Mouse (Mus musculus) thymus, adult 2 months (tissue): Measurements from ENCODE around the gene Il1rl2.

Experiments used
- CTCF ChIP-seq: fragments of 200-500 bp; IDR thresholded peaks from 2 replicates; pipeline ENCODE4 v1.5.1; 2012; ENCODE audit warnings: mild to moderate bottlenecking, control low read depth, low read length, moderate library complexity, borderline replicate concordance; ENCODE audit not compliant: control insufficient read depth, poor library complexity, insufficient read depth; ENCODE audit errors: extremely low read depth
- POLR2A ChIP-seq: fragments of 200-500 bp; IDR thresholded peaks from 2 replicates; pipeline ENCODE4 v1.6.1; 2012; ENCODE audit warnings: mild to moderate bottlenecking, low read length, control low read depth, moderate library complexity; ENCODE audit not compliant: control insufficient read depth, poor library complexity, insufficient read depth; ENCODE audit errors: extremely low read depth

DNA sequence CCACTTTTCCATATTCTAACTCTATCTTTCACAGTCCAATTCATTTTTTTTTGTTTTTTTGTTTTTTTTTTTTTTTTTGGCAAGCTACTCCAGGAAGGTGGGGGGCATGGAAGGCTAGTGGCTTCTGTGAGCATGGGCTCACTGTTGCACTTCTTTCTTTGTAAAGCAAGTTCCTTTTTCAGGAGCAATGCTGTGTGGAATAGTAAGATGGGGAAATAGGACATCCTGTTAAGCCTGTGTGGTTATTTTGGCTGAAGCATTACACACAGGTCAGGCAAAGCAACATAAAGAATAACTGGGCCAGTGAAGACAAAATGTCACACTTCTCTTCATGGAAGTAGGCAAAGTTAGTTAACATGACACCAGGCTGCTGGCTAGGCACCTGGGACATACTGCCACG, 85.5 kb downstream of the Il1rl2 start:
- TF ChIP-seq CTCF (no peak), POLR2A (no peak)
